Mouse (Mus musculus): ENCODE measurements around the gene Snx17.
A peak's percentile ranks its signal among the peaks of the same experiment; 100 is the strongest.

Snx17 gene

DNA sequence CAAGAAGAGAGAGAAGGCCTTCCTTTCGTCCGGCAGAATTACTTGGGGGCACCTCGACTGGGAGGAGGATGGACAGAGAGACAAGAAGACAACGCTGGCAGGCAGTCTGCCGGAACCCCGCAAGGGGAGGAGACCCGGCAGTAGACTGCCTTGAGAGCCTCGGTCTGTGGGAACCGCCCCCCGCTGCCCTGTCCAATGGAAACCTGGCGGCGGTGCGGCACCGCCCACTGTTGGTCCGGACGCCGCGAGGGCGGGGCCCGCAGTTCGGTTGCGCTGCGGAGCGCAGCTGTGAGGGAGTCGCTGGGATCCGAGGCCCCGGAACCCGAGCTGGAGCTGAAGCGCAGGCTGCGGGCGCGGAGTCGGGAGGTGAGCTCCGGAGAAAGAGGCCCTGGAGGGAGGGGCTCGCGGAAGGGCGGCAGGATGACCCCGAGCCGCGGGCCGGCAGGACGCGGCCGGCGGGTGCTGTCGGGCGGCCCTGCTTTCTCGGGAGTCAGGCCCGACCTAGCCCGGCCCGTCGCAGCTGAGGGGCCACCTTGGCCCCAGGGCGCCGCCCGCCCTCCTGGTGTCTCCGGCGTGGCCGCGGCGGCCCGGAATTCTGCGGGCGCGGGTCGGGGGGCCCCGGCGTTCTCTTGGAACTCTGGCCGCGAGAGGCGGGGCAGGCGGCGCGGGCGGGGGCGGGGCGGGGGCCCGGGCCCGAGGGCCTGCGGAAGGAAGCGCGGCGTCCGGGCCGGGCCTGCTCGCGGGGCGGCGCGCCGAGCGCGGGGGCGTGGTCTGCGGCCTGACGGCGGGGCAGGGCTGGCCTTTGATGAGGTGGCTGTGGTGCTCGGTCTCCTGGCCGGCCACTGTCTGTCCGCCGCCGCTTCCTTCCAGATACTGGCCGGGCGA, 47.9 kb downstream of the Snx17 start, which contains the start of the genes Nrbp1 and Gm9970:
Nrbp1 (plus strand) TSS at position 228 of the 885 bp plus-strand sequence.
Gm9970 (minus strand) TSS at position 596 of the 885 bp plus-strand sequence.
- DNase-seq, result peak; percentile 97

DNA sequence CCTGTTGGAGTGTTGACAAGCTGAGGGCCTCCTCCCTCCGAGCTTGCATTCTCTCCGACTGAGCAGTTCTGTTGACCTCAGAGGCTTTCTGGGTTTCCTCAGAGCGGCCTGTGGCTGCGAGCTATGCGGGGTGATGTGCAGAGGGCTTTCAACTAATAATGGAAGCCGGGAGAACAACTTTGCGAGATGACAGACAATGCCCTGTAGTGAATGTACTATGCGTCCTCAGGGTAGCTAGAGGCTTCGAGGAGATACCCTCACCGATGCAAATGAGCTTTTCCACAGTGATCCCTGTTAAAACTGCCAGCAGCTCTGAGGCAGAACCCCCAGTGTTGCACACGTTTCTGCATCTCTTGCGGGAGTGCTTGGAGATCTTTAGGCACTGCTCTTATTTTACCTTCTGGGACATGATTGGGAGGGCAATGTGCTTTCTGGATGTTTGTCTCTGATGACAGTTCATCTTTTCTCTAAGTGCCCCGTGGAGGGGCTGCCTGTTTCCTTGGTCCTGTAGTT, 48.6 kb downstream of the Snx17 start:
- DNase-seq, result no peak

GRCm38 (mm10) chr5:31242191-31242590, 49.2 kb downstream of the Snx17 start:
- DNase-seq, result no peak

Measured in thymus, postnatal 14 days (tissue).